Mouse (Mus musculus): ENCODE measurements around the gene Tradd. TPM values are rescaled to one million over a fixed set of nuclear protein-coding genes. Genes with fewer than 3 reads are reported as not detected.
A peak's percentile ranks its signal among the peaks of the same experiment; 100 is the strongest.

Gene Tradd
- polyA plus RNA-seq, 1 experiment: 8.3 TPM

- peak within 1 kb of the TSS; percentile 18; the same call in 1 of the 2 replicates for H3K27ac ChIP-seq (ENCODE audit: insufficient read depth, low read length)
- TF ChIP-seq CTCF (IDR thresholded peaks at IDR 0.05; ENCODE audit: extremely low read depth, insufficient read depth, low read length): peak; percentile 42; the same call in 1 of the 2 replicates
- no peak for TF ChIP-seq POLR2A (IDR thresholded peaks at IDR 0.05; ENCODE audit: extremely low read depth, insufficient read depth, low read length)
- H3K4me1 ChIP-seq (ENCODE audit: control insufficient read depth, insufficient read depth, low read length): peaks cover 2% of the 10 kb centered on the region; the same call in 1 of the 2 replicates
- peak within 1 kb of the TSS; percentile 43 for H3K4me3 ChIP-seq (ENCODE audit: insufficient read depth, low read length)
Measured at GRCm38 (mm10) chr8:105289805-105290460, 25.5 kb upstream of the Tradd start, which contains the start of gene 4931428F04Rik. Gene 4931428F04Rik (minus strand): TSS chr8:105289864.

GRCm38 (mm10) chr8:105288958-105289732 lies 24.7 kb upstream of the Tradd start:
- Histone ChIP-seq H3K4me3 (ENCODE audit: insufficient read depth, low read length) (peak overlapping the region; percentile 43), H3K27ac (ENCODE audit: insufficient read depth, low read length) (peak overlapping the region; percentile 18; the same call in 1 of the 2 replicates), H3K4me1 (ENCODE audit: control insufficient read depth, insufficient read depth, low read length) (peaks cover 2% of the 10 kb centered on the region; the same call in 1 of the 2 replicates)
- TF ChIP-seq POLR2A (IDR thresholded peaks at IDR 0.05; ENCODE audit: extremely low read depth, insufficient read depth, low read length) (peak; percentile 58; the same call in 1 of the 2 replicates), CTCF (IDR thresholded peaks at IDR 0.05; ENCODE audit: extremely low read depth, insufficient read depth, low read length) (no peak)

- TF ChIP-seq POLR2A (IDR thresholded peaks at IDR 0.05; ENCODE audit: extremely low read depth, insufficient read depth, low read length) (no peak), CTCF (IDR thresholded peaks at IDR 0.05; ENCODE audit: extremely low read depth, insufficient read depth, low read length) (no peak)
- H3K27ac ChIP-seq (ENCODE audit: insufficient read depth, low read length): no peak overlapping the region
Measured at GRCm38 (mm10) chr8:105288231-105288630, 23.8 kb upstream of the Tradd start.

GRCm38 (mm10) chr8:105286907-105287306 lies 22.5 kb upstream of the Tradd start:
- peaks cover 2% of the 10 kb centered on the region for H3K4me1 ChIP-seq (ENCODE audit: control insufficient read depth, insufficient read depth, low read length)

More at GRCm38 (mm10) chr8:105288231-105288630, 23.8 kb upstream of the Tradd start:
- peaks cover 2% of the 10 kb centered on the region; the same call in 1 of the 2 replicates for H3K4me1 ChIP-seq (ENCODE audit: control insufficient read depth, insufficient read depth, low read length)
- H3K4me3 ChIP-seq (ENCODE audit: insufficient read depth, low read length): peak overlapping the region; percentile 43

GRCm38 (mm10) chr8:105285514-105285913 lies 21.1 kb upstream of the Tradd start:
- Histone ChIP-seq H3K27ac (ENCODE audit: insufficient read depth, low read length) (no peak overlapping the region), H3K4me1 (ENCODE audit: control insufficient read depth, insufficient read depth, low read length) (peaks cover 2% of the 10 kb centered on the region), H3K4me3 (ENCODE audit: insufficient read depth, low read length) (no peak overlapping the region)
- TF ChIP-seq CTCF (IDR thresholded peaks at IDR 0.05; ENCODE audit: extremely low read depth, insufficient read depth, low read length): no peak

More at GRCm38 (mm10) chr8:105286907-105287306, 22.5 kb upstream of the Tradd start:
- Histone ChIP-seq H3K27ac (ENCODE audit: insufficient read depth, low read length) (no peak overlapping the region), H3K4me3 (ENCODE audit: insufficient read depth, low read length) (no peak overlapping the region)
- TF ChIP-seq POLR2A (IDR thresholded peaks at IDR 0.05; ENCODE audit: extremely low read depth, insufficient read depth, low read length): no peak
- no peak for TF ChIP-seq CTCF (IDR thresholded peaks at IDR 0.05; ENCODE audit: extremely low read depth, insufficient read depth, low read length)

GRCm38 (mm10) chr8:105283074-105283473 lies 18.7 kb upstream of the Tradd start:
- TF ChIP-seq POLR2A (IDR thresholded peaks at IDR 0.05; ENCODE audit: extremely low read depth, insufficient read depth, low read length) (no peak), CTCF (IDR thresholded peaks at IDR 0.05; ENCODE audit: extremely low read depth, insufficient read depth, low read length) (peak; percentile 42)
- no peak overlapping the region for H3K4me3 ChIP-seq (ENCODE audit: insufficient read depth, low read length)
- H3K27ac ChIP-seq (ENCODE audit: insufficient read depth, low read length): no peak overlapping the region
- H3K4me1 ChIP-seq (ENCODE audit: control insufficient read depth, insufficient read depth, low read length): peaks cover 4% of the 10 kb centered on the region

GRCm38 (mm10) chr8:105282239-105282638 lies 17.8 kb upstream of the Tradd start:
- H3K27ac ChIP-seq (ENCODE audit: insufficient read depth, low read length): no peak overlapping the region
- no peak for TF ChIP-seq POLR2A (IDR thresholded peaks at IDR 0.05; ENCODE audit: extremely low read depth, insufficient read depth, low read length)
- TF ChIP-seq CTCF (IDR thresholded peaks at IDR 0.05; ENCODE audit: extremely low read depth, insufficient read depth, low read length): no peak
- H3K4me3 ChIP-seq (ENCODE audit: insufficient read depth, low read length): no peak overlapping the region
- peaks cover 3% of the 10 kb centered on the region for H3K4me1 ChIP-seq (ENCODE audit: control insufficient read depth, insufficient read depth, low read length)

GRCm38 (mm10) chr8:105281821-105282220 lies 17.4 kb upstream of the Tradd start:
- Histone ChIP-seq H3K27ac (ENCODE audit: insufficient read depth, low read length) (no peak overlapping the region), H3K4me3 (ENCODE audit: insufficient read depth, low read length) (no peak overlapping the region), H3K4me1 (ENCODE audit: control insufficient read depth, insufficient read depth, low read length) (peaks cover 3% of the 10 kb centered on the region)
- no peak for TF ChIP-seq POLR2A (IDR thresholded peaks at IDR 0.05; ENCODE audit: extremely low read depth, insufficient read depth, low read length)
- no peak for TF ChIP-seq CTCF (IDR thresholded peaks at IDR 0.05; ENCODE audit: extremely low read depth, insufficient read depth, low read length)

GRCm38 (mm10) chr8:105280567-105280966 lies 16.2 kb upstream of the Tradd start:
- Histone ChIP-seq H3K27ac (ENCODE audit: insufficient read depth, low read length) (no peak overlapping the region), H3K4me3 (ENCODE audit: insufficient read depth, low read length) (no peak overlapping the region)
- TF ChIP-seq POLR2A (IDR thresholded peaks at IDR 0.05; ENCODE audit: extremely low read depth, insufficient read depth, low read length) (no peak), CTCF (IDR thresholded peaks at IDR 0.05; ENCODE audit: extremely low read depth, insufficient read depth, low read length) (no peak)

More at GRCm38 (mm10) chr8:105280567-105280966, 16.2 kb upstream of the Tradd start:
- peaks cover 3% of the 10 kb centered on the region for H3K4me1 ChIP-seq (ENCODE audit: control insufficient read depth, insufficient read depth, low read length)
